Mouse (Mus musculus): ENCODE measurements at regions not wholly inside any gene's neighbourhood (a gene's known extent, or its start where the extent isn't known, plus 50 kb on each side); places are given as distances from the start of the nearest gene placed in this dataset.

DNA sequence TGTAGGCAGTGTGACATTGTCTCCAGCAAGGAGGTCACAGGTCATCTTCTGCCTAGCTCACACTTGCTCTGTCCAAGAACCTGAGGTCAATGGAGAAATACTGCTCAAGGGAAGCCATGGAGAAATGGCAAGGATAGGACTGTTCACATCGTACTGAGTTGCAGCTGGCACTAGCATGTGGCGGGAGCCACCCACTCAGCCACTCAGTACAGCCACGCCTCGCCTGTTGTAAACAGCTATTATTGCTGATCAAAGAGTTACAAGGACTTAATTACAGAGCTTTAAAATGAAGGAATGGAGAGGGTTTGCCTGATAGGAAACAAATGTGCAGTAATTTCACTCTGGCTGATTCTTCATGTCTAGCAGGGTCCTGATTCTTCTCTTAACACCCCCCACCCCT is 64.8 kb downstream of the Dll1 start:
- 79% methylated on average over 4 of the region's 4 CpGs for WGBS
- no peak for DNase-seq (ENCODE audit: low spot score)
- no peaks in the 10 kb centered on the region for H3K36me3 ChIP-seq (replicated peaks)
- H3K9me3 ChIP-seq: no peaks in the 10 kb centered on the region
- H3K27ac ChIP-seq (replicated peaks): no peak overlapping the region
- peaks cover 5% of the 10 kb centered on the region for H3K4me1 ChIP-seq
- no peak overlapping the region for H3K4me3 ChIP-seq
- H3K27me3 ChIP-seq (replicated peaks; ENCODE audit: low read depth, poor library complexity, severe bottlenecking): no peaks in the 10 kb centered on the region

DNA sequence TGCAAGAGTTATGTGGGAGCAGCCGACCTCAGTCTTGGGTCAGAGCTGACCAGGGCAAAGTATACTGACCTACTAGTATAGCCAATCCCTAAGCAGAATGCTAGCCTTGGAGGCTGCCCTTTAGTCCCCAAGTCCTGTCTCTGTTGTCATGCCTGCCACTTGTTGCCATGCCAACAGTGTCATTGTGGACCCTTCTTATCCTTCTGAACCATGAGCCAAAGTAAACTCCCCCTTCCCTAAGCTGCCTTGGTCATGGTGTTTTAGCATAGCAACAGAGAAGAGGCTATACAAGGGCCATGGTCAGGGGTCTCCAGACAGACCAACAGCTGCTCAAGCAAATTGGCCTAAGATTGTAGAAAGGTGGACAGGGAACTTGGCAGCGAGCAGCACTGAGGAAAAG is 66.2 kb downstream of the Dll1 start:
- Histone ChIP-seq H3K4me3 (no peak overlapping the region), H3K4me1 (peaks cover 5% of the 10 kb centered on the region), H3K27me3 (replicated peaks; ENCODE audit: low read depth, poor library complexity, severe bottlenecking) (no peaks in the 10 kb centered on the region), H3K27ac (replicated peaks) (no peak overlapping the region), H3K36me3 (replicated peaks) (no peaks in the 10 kb centered on the region), H3K9me3 (no peaks in the 10 kb centered on the region)
- no peak for DNase-seq (ENCODE audit: low spot score)
- 73% methylated on average over 2 of the region's 2 CpGs for WGBS

DNA sequence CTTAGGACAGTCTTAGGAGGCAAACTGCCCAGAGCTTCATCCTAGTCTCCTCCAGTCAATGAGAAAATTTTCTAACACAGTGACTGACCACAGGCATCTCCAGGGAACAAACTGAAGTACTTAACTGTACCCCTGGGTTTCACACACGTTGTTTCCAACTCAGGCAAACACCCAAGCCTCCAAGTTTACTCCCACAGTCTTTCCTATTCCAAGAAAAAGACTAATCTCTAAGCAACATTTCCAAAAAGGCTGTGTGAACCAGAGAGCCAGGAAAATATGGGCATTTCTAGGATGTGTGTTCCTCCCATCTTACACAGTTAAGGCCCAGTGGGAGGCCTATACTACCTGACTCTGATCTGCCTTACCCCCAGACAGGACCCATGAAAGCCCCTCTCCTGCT is 74.6 kb downstream of the Dll1 start:
- 57% methylated on average over 1 of the region's 1 CpGs for WGBS
- no peak for DNase-seq (ENCODE audit: low spot score)
- Histone ChIP-seq H3K9me3 (no peaks in the 10 kb centered on the region), H3K4me3 (no peak overlapping the region), H3K36me3 (replicated peaks) (no peaks in the 10 kb centered on the region), H3K4me1 (no peaks in the 10 kb centered on the region), H3K27ac (replicated peaks) (no peak overlapping the region), H3K27me3 (replicated peaks; ENCODE audit: low read depth, poor library complexity, severe bottlenecking) (no peaks in the 10 kb centered on the region)

DNA sequence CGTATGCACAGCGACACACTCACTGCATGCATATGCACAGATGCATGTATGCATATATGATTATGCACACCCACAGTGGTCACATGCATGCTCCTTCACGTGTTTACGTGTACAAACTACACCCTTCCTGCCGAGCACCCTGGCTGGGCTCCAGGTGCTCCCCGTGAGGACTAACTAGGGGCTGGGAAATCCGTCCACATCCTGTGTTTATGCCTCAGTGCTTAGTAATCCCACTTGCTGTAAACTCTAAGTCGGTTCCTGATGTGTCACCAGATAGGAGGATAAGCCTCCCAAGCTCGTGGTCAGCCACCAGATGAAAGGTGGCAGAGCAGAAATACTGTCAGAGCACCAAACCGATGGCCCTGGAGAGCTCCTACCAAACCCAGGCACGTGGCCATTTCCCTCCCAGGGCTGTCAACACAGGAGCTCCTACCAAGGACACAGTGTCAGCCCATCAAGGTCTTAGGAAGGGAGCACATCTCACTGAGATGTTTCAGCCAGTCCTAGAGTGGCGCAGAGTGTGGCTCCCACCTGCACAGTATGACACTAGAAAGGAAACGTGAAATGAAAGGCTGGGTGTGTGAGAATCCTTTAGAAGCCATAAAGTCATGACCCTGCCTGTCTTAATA is 76.8 kb downstream of the Dll1 start:
- WGBS: 79% methylated on average over 13 of the region's 13 CpGs
- Histone ChIP-seq H3K4me1 (no peaks in the 10 kb centered on the region), H3K27ac (replicated peaks) (no peak overlapping the region), H3K9me3 (no peaks in the 10 kb centered on the region), H3K36me3 (replicated peaks) (no peaks in the 10 kb centered on the region), H3K4me3 (no peak overlapping the region), H3K27me3 (replicated peaks; ENCODE audit: low read depth, poor library complexity, severe bottlenecking) (no peaks in the 10 kb centered on the region)
- DNase-seq (ENCODE audit: low spot score): no peak

DNA sequence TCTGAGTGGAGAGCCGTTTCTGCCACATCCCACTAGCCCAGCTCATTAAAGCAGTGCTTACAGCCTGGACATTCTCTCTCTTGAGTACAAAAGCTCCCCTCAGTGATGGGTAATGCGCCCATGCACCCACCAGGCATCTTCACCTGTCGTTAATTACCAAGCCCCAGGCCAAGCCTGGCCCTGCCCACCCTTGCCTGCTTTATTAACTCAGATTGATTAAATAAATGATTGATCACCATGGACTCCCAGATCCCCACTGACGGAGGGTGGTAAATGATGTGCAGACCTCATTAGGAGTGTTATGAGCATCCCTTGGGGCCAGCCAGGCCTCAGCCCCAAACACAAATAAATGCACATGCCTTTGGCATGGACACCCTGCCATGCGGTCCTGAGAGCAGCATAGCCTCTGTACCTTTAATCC is 82.5 kb downstream of the Dll1 start:
- Histone ChIP-seq H3K4me1 (peaks cover 21% of the 10 kb centered on the region), H3K27ac (replicated peaks) (no peak overlapping the region), H3K36me3 (replicated peaks) (no peaks in the 10 kb centered on the region), H3K9me3 (no peaks in the 10 kb centered on the region), H3K4me3 (no peak overlapping the region), H3K27me3 (replicated peaks; ENCODE audit: low read depth, poor library complexity, severe bottlenecking) (no peaks in the 10 kb centered on the region)
- no peak for DNase-seq (ENCODE audit: low spot score)
- WGBS: 61% methylated on average over 5 of the region's 5 CpGs

DNA sequence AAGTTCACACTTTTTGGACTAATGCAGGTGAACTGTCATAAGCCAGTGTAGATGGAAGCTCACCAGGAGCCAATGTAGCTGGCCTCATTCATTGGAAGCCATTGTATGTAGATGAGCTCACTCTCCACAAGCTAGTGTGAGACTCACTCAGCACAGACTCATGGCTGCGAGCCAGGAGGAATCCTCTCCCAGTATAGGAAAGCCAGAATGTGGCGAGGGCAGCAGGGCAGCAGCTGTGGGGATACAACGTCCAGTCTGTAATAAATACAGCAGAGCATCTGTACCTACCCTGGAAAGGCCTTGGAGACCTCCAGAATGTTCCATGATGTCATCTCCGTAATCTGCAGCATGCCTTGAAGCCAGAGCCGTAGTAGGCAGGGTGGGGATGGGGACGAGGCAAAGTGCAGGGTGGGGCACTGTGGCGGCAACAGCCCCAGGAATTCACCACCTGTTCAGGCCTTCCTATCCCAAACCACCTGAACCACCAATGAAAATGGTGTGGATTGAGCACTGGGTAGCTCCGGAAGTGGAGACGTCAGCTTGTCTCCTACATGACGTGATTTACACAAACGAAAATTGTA is 84.1 kb downstream of the Dll1 start:
- no peaks in the 10 kb centered on the region for H3K9me3 ChIP-seq
- H3K4me3 ChIP-seq: no peak overlapping the region
- H3K4me1 ChIP-seq: peaks cover 23% of the 10 kb centered on the region
- no peak overlapping the region for H3K27ac ChIP-seq (replicated peaks)
- no peak for DNase-seq (ENCODE audit: low spot score)
- H3K27me3 ChIP-seq (replicated peaks; ENCODE audit: low read depth, poor library complexity, severe bottlenecking): no peaks in the 10 kb centered on the region
- 86% methylated on average over 11 of the region's 11 CpGs for WGBS
- H3K36me3 ChIP-seq (replicated peaks): no peaks in the 10 kb centered on the region

DNA sequence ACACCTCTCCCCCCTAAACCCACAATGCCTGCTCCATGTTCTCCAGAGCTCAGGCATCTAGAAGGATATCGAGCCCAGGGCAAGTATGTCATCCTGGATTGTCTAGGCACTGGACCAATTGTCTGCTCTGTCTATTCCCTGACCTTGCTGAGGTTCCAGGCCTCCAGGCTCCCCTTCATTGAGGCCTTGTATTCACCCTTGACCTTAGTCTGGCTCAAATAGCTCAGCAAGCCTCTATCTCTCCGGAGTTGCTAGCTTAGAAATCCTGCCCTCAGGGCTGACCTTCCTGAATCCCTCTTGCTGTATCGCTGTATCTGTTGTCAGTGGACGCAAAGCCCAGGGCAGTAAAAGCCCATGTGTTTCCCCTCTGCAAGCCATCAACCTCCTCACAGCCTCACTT is 85.0 kb downstream of the Dll1 start:
- H3K9me3 ChIP-seq: no peaks in the 10 kb centered on the region
- 0 out of 2 replicates have a peak, but pooled peaks cover under 1% of the 10 kb centered on the region for H3K27me3 ChIP-seq (replicated peaks; ENCODE audit: low read depth, poor library complexity, severe bottlenecking)
- H3K27ac ChIP-seq (replicated peaks): no peak overlapping the region
- 31% methylated on average over 4 of the region's 4 CpGs for WGBS
- H3K4me3 ChIP-seq: no peak overlapping the region
- no peaks in the 10 kb centered on the region for H3K36me3 ChIP-seq (replicated peaks)
- DNase-seq (ENCODE audit: low spot score): no peak
- H3K4me1 ChIP-seq: peaks cover 23% of the 10 kb centered on the region

DNA sequence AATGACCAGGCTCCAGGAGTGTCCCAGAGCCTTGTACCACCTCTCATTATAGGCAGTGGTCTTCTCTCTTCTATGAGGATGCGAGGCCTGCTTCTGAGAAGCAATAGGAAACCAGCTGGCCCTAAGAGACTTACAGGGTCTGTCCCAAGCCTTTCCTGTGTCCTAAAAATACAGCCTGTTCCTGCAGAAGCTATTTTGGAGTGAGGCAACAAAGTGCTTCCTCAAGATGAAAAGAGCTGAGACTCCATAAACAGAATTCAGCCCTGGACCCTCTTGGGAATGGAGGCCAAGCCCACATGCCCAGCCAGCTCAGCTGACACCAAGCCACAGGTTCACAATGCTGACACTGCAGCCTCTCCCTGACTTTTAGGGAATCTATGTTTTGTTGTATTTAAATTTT is 86.3 kb downstream of the Dll1 start:
- H3K36me3 ChIP-seq (replicated peaks): no peaks in the 10 kb centered on the region
- H3K9me3 ChIP-seq: no peaks in the 10 kb centered on the region
- H3K4me1 ChIP-seq: peaks cover 28% of the 10 kb centered on the region
- WGBS: 87% methylated on average over 1 of the region's 1 CpGs
- H3K27me3 ChIP-seq (replicated peaks; ENCODE audit: low read depth, poor library complexity, severe bottlenecking): 0 out of 2 replicates have a peak, but pooled peaks cover 3% of the 10 kb centered on the region
- no peak for DNase-seq (ENCODE audit: low spot score)
- H3K4me3 ChIP-seq: no peak overlapping the region
- H3K27ac ChIP-seq (replicated peaks): no peak overlapping the region

DNA sequence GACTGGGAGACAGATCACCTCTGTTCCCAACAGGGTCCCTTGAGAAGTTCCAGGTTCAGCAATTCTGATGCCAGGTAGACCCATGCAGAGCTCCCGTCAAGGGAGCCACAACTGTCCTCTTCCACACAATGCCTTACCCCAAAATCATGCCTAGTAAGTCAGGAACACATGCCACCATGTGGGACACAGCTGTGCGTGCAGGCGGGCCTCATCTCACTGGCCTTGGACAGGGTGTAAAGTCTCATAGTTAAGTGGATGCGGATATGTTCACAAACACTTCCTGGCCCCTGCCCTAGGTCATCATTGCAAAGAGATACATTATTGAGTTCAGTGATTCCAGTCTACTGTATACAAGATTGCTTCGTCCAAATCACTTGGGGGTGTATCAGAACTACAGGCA is 87.6 kb downstream of the Dll1 start:
- H3K27me3 ChIP-seq (replicated peaks; ENCODE audit: low read depth, poor library complexity, severe bottlenecking): 0 out of 2 replicates have a peak, but pooled peaks cover 3% of the 10 kb centered on the region
- H3K27ac ChIP-seq (replicated peaks): no peak overlapping the region
- WGBS: 81% methylated on average over 5 of the region's 5 CpGs
- peaks cover 33% of the 10 kb centered on the region for H3K4me1 ChIP-seq
- no peak for DNase-seq (ENCODE audit: low spot score)
- no peaks in the 10 kb centered on the region for H3K36me3 ChIP-seq (replicated peaks)
- no peaks in the 10 kb centered on the region for H3K9me3 ChIP-seq
- no peak overlapping the region for H3K4me3 ChIP-seq

DNA sequence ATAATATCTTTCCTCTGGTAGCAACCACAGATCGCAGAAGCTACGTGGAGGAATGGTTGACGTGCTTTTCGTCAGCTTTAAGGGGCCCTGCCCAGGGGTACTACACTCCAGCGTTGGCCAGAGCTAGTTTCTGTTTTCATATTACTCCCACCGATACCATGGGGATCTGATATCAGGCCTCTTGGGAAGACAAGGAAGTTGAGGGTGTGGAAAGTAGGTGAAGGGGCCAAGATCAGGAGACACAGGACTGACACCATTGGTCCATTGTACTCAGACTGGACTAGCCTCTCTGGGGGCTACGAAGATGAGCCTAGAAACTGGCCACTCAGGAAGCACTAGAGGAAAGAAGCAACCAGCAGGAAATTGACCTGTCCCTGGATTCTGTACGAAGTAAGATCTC is 88.0 kb downstream of the Dll1 start:
- WGBS: 88% methylated on average over 8 of the region's 8 CpGs
- Histone ChIP-seq H3K27ac (replicated peaks) (no peak overlapping the region), H3K9me3 (no peaks in the 10 kb centered on the region), H3K27me3 (replicated peaks; ENCODE audit: low read depth, poor library complexity, severe bottlenecking) (0 out of 2 replicates have a peak, but pooled peaks cover 3% of the 10 kb centered on the region), H3K4me1 (peaks cover 32% of the 10 kb centered on the region), H3K36me3 (replicated peaks) (no peaks in the 10 kb centered on the region), H3K4me3 (no peak overlapping the region)
- no peak for DNase-seq (ENCODE audit: low spot score)

DNA sequence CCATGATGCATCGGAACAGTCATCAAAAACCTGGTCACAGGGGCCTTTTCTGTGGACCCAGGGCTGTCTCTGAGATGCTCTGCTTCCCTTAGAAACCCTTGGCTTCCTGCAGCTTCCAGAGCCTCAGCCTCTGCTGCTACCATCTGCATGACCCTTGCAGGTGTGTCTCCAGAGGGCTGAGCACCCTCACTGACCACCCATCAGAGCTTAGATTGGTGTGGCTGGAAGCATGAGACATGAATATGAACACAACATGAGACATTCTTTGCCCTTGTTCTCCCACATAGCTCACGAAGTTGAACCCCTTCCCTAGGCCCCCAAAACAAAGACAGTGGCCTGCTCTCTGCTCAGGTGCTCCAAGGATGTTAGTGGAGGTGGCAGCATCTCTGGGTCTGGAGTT is 90.1 kb downstream of the Dll1 start:
- H3K27ac ChIP-seq (replicated peaks): no peak overlapping the region
- no peak for DNase-seq (ENCODE audit: low spot score)
- WGBS: 85% methylated on average over 2 of the region's 2 CpGs

DNA sequence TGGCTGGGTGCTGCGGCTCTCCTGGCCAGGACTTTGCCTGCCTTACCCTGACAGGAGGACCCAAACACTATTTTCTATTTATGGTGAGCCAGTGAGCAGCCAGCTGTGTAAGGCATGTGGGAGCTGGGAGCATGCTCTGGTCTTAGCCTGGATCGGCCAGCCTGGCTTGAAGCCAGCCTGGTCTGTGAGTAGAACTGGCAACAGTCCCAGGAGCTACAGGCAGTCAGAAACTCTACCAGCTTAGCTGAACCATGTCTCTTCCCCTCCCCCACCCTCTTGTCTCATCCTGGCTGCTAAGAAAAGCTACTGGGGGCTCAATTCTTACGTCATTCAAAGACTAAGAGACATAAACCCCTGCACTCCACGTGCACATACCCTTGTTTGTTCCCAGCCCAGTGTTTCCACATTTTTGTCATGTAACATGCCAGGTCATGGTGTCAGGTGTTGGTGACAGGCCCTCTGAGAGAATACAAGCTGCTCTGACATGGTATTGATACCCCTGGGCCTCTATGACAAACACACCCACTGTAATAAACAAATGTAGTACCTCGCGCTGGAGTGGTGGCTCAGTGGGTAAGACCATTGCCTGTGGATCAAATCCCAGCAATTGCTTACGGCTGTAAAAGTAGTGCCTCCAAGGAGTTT is 91.2 kb downstream of the Dll1 start:
- Histone ChIP-seq H3K27me3 (replicated peaks; ENCODE audit: low read depth, poor library complexity, severe bottlenecking) (0 out of 2 replicates have a peak, but pooled peaks cover 3% of the 10 kb centered on the region), H3K9me3 (no peaks in the 10 kb centered on the region), H3K27ac (replicated peaks) (no peak overlapping the region), H3K4me1 (peaks cover 21% of the 10 kb centered on the region; the same call in 1 of the 2 replicates), H3K4me3 (no peak overlapping the region), H3K36me3 (replicated peaks) (no peaks in the 10 kb centered on the region)
- WGBS: 78% methylated on average over 7 of the region's 7 CpGs
- DNase-seq (ENCODE audit: low spot score): no peak

More for the DNA sequence above, 90.1 kb downstream of the Dll1 start:
- H3K4me3 ChIP-seq: no peak overlapping the region
- peaks cover 26% of the 10 kb centered on the region for H3K4me1 ChIP-seq
- no peaks in the 10 kb centered on the region for H3K9me3 ChIP-seq
- no peaks in the 10 kb centered on the region for H3K36me3 ChIP-seq (replicated peaks)
- H3K27me3 ChIP-seq (replicated peaks; ENCODE audit: low read depth, poor library complexity, severe bottlenecking): 0 out of 2 replicates have a peak, but pooled peaks cover 3% of the 10 kb centered on the region

DNA sequence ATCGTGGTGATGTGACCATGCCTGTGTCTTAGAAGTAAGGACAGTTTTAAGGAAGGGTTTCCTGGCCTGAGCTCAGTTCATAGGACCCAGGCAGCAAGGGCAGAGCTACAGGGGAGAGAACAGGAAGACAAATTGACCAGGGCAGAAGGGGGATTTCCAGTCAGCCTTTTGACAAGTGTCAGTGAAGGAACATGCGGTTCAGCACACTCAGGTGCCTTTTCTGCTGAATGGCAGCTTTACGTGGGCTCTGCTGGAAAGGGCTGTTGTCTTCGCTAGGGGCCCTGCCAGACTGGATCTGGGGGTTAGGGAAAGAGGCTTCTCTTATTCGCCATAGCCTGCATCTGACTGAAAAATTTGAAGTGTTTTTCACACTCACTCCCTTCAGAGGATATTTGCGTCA is 106.8 kb downstream of the Dll1 start:
- no peak overlapping the region for H3K27ac ChIP-seq (replicated peaks)
- H3K9me3 ChIP-seq: no peaks in the 10 kb centered on the region
- no peaks in the 10 kb centered on the region for H3K36me3 ChIP-seq (replicated peaks)
- H3K4me1 ChIP-seq: peaks cover 17% of the 10 kb centered on the region
- no peaks in the 10 kb centered on the region for H3K27me3 ChIP-seq (replicated peaks; ENCODE audit: low read depth, poor library complexity, severe bottlenecking)
- no peak for DNase-seq (ENCODE audit: low spot score)
- H3K4me3 ChIP-seq: no peak overlapping the region
- 69% methylated on average over 6 of the region's 6 CpGs for WGBS

Measured in embryonic facial prominence, embryonic 10.5 days (tissue).